Mouse (Mus musculus) cortical plate, adult 2 months (tissue): ENCODE results near the gene Rln3.

Experiments
- CTCF ChIP-seq: fragments of 200-500 bp; IDR thresholded peaks from 2 replicates; pipeline ENCODE4 v1.5.1; 2011; ENCODE audit warnings: mild to moderate bottlenecking, control low read depth, low read length; ENCODE audit not compliant: insufficient read depth; ENCODE audit errors: extremely low read depth
- POLR2A ChIP-seq: fragments of 200-500 bp; IDR thresholded peaks from 2 replicates; pipeline ENCODE4 v1.6.1; 2011; ENCODE audit warnings: mild to moderate bottlenecking, low read length, control low read depth; ENCODE audit not compliant: insufficient read depth; ENCODE audit errors: extremely low read depth

- TF ChIP-seq POLR2A = no peak
- no peak for TF ChIP-seq CTCF
These were observed 43.4 kb downstream of the Rln3 start, which contains the start of gene 1700067K01Rik for GRCm38 (mm10) chr8:84001281-84002000.
